Mouse (Mus musculus) CH12.LX (cell line): ENCODE data around the gene Cacng7. TPM values are rescaled to one million over a fixed set of nuclear protein-coding genes. Genes with fewer than 3 reads are reported as not detected.

Experiments used
- DNase-seq: peaks from one replicate; pipeline ENCODE4 v3.0.0-alpha.2; 2013; ENCODE audit errors: extremely low read depth
- H3K27ac ChIP-seq: 2 replicates; pipeline ENCODE4 v1.5.1; 2012; ENCODE audit warnings: low read depth, mild to moderate bottlenecking, control low read depth, moderate library complexity; ENCODE audit not compliant: insufficient read depth
- H3K27me3 ChIP-seq: replicated peaks from 2 replicates; pipeline ENCODE3; 2012; ENCODE audit warnings: inconsistent platforms
- H3K36me3 ChIP-seq, 2 experiments: replicated peaks in 1 of 2; 2 replicates each; pipeline versions ENCODE3 to v1.6.1; 2012; ENCODE audit warnings: inconsistent platforms in 1 of 2, low read length in 1 of 2, mild to moderate bottlenecking in 1 of 2, mixed read lengths in 1 of 2, moderate library complexity in 1 of 2; ENCODE audit not compliant: control insufficient read depth in 1 of 2, insufficient read depth in 1 of 2
- H3K4me1 ChIP-seq, 2 experiments: 2 replicates each; pipeline ENCODE4 v1.6.1; 2012; ENCODE audit warnings: inconsistent platforms in 1 of 2, moderate library complexity in 1 of 2; ENCODE audit not compliant: insufficient read depth in 2 of 2, control insufficient read depth in 1 of 2
- H3K4me2 ChIP-seq: 2 replicates; pipeline ENCODE4 v1.6.1; 2012; ENCODE audit warnings: low read depth, mild to moderate bottlenecking, control low read depth; ENCODE audit not compliant: poor library complexity, insufficient read depth, severe bottlenecking
- H3K4me3 ChIP-seq, 3 experiments: fragments of 150-350 bp in 1 of 3; sonication (generic) in 1 of 3; replicated peaks in 1 of 3; 2 replicates each; pipeline versions ENCODE3 to v1.5.1; 2011 to 2012; ENCODE audit warnings: low read depth in 2 of 3, low read length in 2 of 3, mild to moderate bottlenecking in 2 of 3, moderate library complexity in 2 of 3, control low read depth in 1 of 3, improper control_type of control experiment in 1 of 3, inconsistent platforms in 1 of 3, mixed read lengths in 1 of 3; ENCODE audit not compliant: poor library complexity in 1 of 3
- H3K79me2 ChIP-seq: replicated peaks from 2 replicates; pipeline ENCODE4 v1.6.1; 2012; ENCODE audit warnings: mild to moderate bottlenecking, moderate library complexity; ENCODE audit not compliant: control insufficient read depth, poor library complexity, insufficient read depth, severe bottlenecking; ENCODE audit errors: extremely low read depth
- H3K9ac ChIP-seq: 2 replicates; pipeline ENCODE4 v1.6.1; 2012; ENCODE audit warnings: low read depth, mild to moderate bottlenecking, control low read depth, moderate library complexity; ENCODE audit not compliant: insufficient read depth
- H3K9me3 ChIP-seq: replicated peaks from 2 replicates; pipeline ENCODE3; 2012; ENCODE audit warnings: low read length, inconsistent platforms, mixed read lengths
- BHLHE40 ChIP-seq: IDR thresholded peaks from 2 replicates; pipeline ENCODE4 v1.6.1; 2011; ENCODE audit warnings: mild to moderate bottlenecking, low read depth, low read length, improper control_type of control experiment
- CHD2 ChIP-seq: IDR thresholded peaks from 2 replicates; pipeline ENCODE4 v1.6.1; 2011; ENCODE audit warnings: low read length, improper control_type of control experiment
- CTCF ChIP-seq, 2 experiments: IDR thresholded peaks in 1 of 2; conservative IDR thresholded peaks in 1 of 2; 2 replicates each; pipeline ENCODE4 v1.5.1; 2011 to 2012; ENCODE audit warnings: low read depth in 2 of 2, low read length in 2 of 2, improper control_type of control experiment in 1 of 2, inconsistent platforms in 1 of 2, mild to moderate bottlenecking in 1 of 2, moderate library complexity in 1 of 2
- E2F4 ChIP-seq: IDR thresholded peaks from 2 replicates; pipeline ENCODE4 v1.6.1; 2011; ENCODE audit warnings: low read depth, low read length, improper control_type of control experiment; ENCODE audit not compliant: insufficient replicate concordance
- ELF1 ChIP-seq: IDR thresholded peaks from 2 replicates; pipeline ENCODE4 v1.6.1; 2014; ENCODE audit warnings: low read depth, mild to moderate bottlenecking, inconsistent platforms, low read length, improper control_type of control experiment
- EP300 ChIP-seq: IDR thresholded peaks from 2 replicates; pipeline ENCODE4 v1.6.1; 2011; ENCODE audit warnings: low read length, improper control_type of control experiment
- GABPA ChIP-seq: IDR thresholded peaks from 2 replicates; pipeline ENCODE4 v1.6.1; 2012; ENCODE audit warnings: low read depth, low read length, improper control_type of control experiment, inconsistent platforms; ENCODE audit not compliant: insufficient replicate concordance
- JUN ChIP-seq: IDR thresholded peaks from 2 replicates; pipeline ENCODE4 v1.6.1; 2011; ENCODE audit warnings: low read depth, mild to moderate bottlenecking, low read length, improper control_type of control experiment, moderate library complexity; ENCODE audit not compliant: insufficient read depth
- JUND ChIP-seq: conservative IDR thresholded peaks from 2 replicates; pipeline ENCODE4 v1.6.1; 2011; ENCODE audit warnings: low read depth, low read length, improper control_type of control experiment
- KAT2A ChIP-seq: IDR thresholded peaks from 2 replicates; pipeline ENCODE4 v1.6.1; 2012; ENCODE audit warnings: low read length, improper control_type of control experiment, inconsistent platforms; ENCODE audit not compliant: insufficient replicate concordance
- MAFK ChIP-seq: IDR thresholded peaks from 2 replicates; pipeline ENCODE4 v1.6.1; 2011; ENCODE audit warnings: low read length, improper control_type of control experiment; ENCODE audit not compliant: insufficient replicate concordance
- MXI1 ChIP-seq: IDR thresholded peaks from 2 replicates; pipeline ENCODE4 v1.6.1; 2011; ENCODE audit warnings: mild to moderate bottlenecking, low read depth, low read length, improper control_type of control experiment
- NRF1 ChIP-seq: IDR thresholded peaks from 2 replicates; pipeline ENCODE4 v1.6.1; 2014; ENCODE audit warnings: low read depth, mild to moderate bottlenecking, inconsistent platforms, low read length, improper control_type of control experiment, moderate library complexity
- RAD21 ChIP-seq: IDR thresholded peaks from 2 replicates; pipeline ENCODE4 v1.6.1; 2011; ENCODE audit warnings: low read depth, mild to moderate bottlenecking, low read length, improper control_type of control experiment, moderate library complexity
- RCOR1 ChIP-seq: conservative IDR thresholded peaks from 2 replicates; pipeline ENCODE4 v1.6.1; 2012; ENCODE audit warnings: low read depth, mild to moderate bottlenecking, inconsistent platforms, low read length, improper control_type of control experiment
- SMC3 ChIP-seq: IDR thresholded peaks from 2 replicates; pipeline ENCODE4 v1.6.1; 2011; ENCODE audit warnings: low read depth, low read length, improper control_type of control experiment
- UBTF ChIP-seq: IDR thresholded peaks from 2 replicates; pipeline ENCODE4 v1.6.1; 2012; ENCODE audit warnings: low read depth, mild to moderate bottlenecking, inconsistent platforms, low read length, improper control_type of control experiment, moderate library complexity
- USF2 ChIP-seq: conservative IDR thresholded peaks from 2 replicates; pipeline ENCODE4 v1.6.1; 2011; ENCODE audit warnings: low read depth, low read length, improper control_type of control experiment
- ZKSCAN1 ChIP-seq: IDR thresholded peaks from 2 replicates; pipeline ENCODE4 v1.6.1; 2012; ENCODE audit warnings: low read depth, inconsistent platforms, low read length, improper control_type of control experiment, borderline replicate concordance
- ZMIZ1 ChIP-seq: IDR thresholded peaks from 2 replicates; pipeline ENCODE4 v1.6.1; 2012; ENCODE audit warnings: low read depth, mild to moderate bottlenecking, inconsistent platforms, low read length, improper control_type of control experiment
- dilution Hi-C: fragments of 300-500 bp; cut with MboI; formaldehyde crosslinking; loops from 2 replicates; pipeline ENCODE4 v1.14.3; 2020; ENCODE audit warnings: low sequenced_read_pairs; ENCODE audit not compliant: extremely low pct_unique_long_range_greater_than_20kb, extremely low pct_ligation_motif_present
- in situ Hi-C: fragments of 300-500 bp; cut with MboI; formaldehyde crosslinking; loops from 3 replicates; pipeline ENCODE4 v1.14.3; 2019; ENCODE audit warnings: low sequenced_read_pairs, low pct_ligation_motif_present, low pct_unique_long_range_greater_than_20kb, mixed read lengths
- polyA plus RNA-seq: library from polyadenylated mRNA; unstranded; fragments of >175 nt; gene quantifications from 2 replicates; pipeline ENCODE4 v1.2.1, GENCODE M21; 2012; ENCODE audit warnings: low read depth; ENCODE audit not compliant: insufficient read length
- total RNA-seq, 2 experiments: library from RNA; depleted of rRNA; stranded (reverse); fragments of 300-350 nt in 1 of 2; fragments of >200 nt in 1 of 2; gene quantifications; 2 replicates each; pipeline ENCODE4 v1.2.3; 2012 to 2014

The Cacng7 gene
- total and polyA plus RNA-seq, 3 experiments, result 0.21 to 2.8 (median 0.28) TPM

DNA sequence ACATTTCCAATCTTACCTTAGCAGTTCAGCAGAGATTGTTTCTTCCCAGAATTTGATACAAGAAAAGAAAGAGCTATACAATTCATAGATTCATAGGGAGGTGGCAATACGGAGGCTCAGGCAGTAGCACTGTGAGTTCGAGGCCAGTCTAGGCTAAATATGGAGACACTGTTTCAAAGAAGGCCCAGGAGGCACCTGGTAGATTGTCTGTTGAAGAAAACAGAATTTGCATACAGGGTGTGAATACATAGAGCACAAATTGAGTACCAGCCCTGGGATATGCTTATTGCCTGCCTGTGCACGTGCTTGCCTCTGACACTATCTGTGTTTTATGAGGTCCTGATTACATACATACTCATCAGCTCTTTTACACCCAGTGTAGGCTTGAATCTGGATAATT lies 26.4 kb upstream of the Cacng7 start:
- dilution Hi-C loops, result no loop called here
- DNase-seq, result no peak
- H3K36me3 ChIP-seq, result peaks cover 0 to 11% of the 10 kb centered on the region in 2 experiments
- TF ChIP-seq JUND, result no peak
- no peak for TF ChIP-seq ZMIZ1
- TF ChIP-seq BHLHE40, result peak; percentile 56
- no peak for TF ChIP-seq MXI1
- no peak for TF ChIP-seq GABPA
- no peak for TF ChIP-seq KAT2A
- TF ChIP-seq CHD2, result no peak
- TF ChIP-seq RCOR1, result no peak
- no peak for TF ChIP-seq MAFK
- in situ Hi-C loops, result no loop called here
- no peak overlapping the region for H3K9ac ChIP-seq
- H3K27me3 ChIP-seq, result peaks cover 2% of the 10 kb centered on the region
- no peak overlapping the region for H3K4me2 ChIP-seq
- H3K27ac ChIP-seq, result no peak overlapping the region
- H3K4me3 ChIP-seq, result no peak overlapping the region
- no peaks in the 10 kb centered on the region for H3K79me2 ChIP-seq
- H3K9me3 ChIP-seq, result peaks cover 2% of the 10 kb centered on the region
- H3K4me1 ChIP-seq, result peaks cover 6 to 39% of the 10 kb centered on the region in 2 experiments

DNA sequence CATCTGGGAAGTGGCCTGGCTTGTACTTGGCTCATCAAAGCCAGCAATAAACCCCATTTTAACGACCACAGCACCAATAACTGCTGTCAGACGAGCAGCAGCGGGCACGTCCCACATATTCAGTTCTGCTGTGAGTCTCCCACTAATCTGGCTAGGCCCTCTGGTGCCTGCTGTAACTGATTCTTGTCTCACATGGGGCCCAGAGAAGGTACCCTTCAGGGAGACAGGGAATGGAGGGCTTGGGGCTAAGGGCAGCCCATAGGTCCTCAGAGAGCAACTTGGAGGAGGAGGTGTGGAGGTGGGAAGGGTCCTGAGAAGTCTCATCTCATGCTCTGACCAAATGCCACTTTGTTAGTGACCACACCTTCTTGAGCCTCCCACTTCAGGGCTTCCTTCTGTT lies 24.1 kb upstream of the Cacng7 start:
- Histone ChIP-seq H3K9me3 (peaks cover 2% of the 10 kb centered on the region), H3K79me2 (no peaks in the 10 kb centered on the region), H3K4me3 (no peak overlapping the region), H3K27ac (no peak overlapping the region), H3K4me1 (peaks cover 6 to 32% of the 10 kb centered on the region in 2 experiments), H3K36me3 (peaks cover 0 to 5% of the 10 kb centered on the region in 2 experiments), H3K27me3 (peaks cover 2% of the 10 kb centered on the region), H3K9ac (no peak overlapping the region), H3K4me2 (no peak overlapping the region)
- dilution Hi-C loops, result no loop called here
- in situ Hi-C loops, result no loop called here
- DNase-seq, result no peak
- no peak for TF ChIP-seq RAD21
- no peak for TF ChIP-seq SMC3
- no peak for TF ChIP-seq ZKSCAN1
- TF ChIP-seq E2F4, result no peak
- no peak for TF ChIP-seq JUN
- TF ChIP-seq NRF1, result no peak
- no peak for TF ChIP-seq MXI1
- no peak for TF ChIP-seq CTCF (conservative IDR thresholded peaks at IDR 0.05 in 1 of 2, IDR thresholded peaks at IDR 0.05 in 1 of 2; ENCODE audit: low read depth in 2 of 2, low read length in 2 of 2)
- TF ChIP-seq USF2, result no peak
- TF ChIP-seq RCOR1, result no peak
- TF ChIP-seq ELF1, result no peak
- TF ChIP-seq CHD2, result no peak
- no peak for TF ChIP-seq JUND
- TF ChIP-seq EP300, result no peak
- no peak for TF ChIP-seq UBTF
